Mouse (Mus musculus): ENCODE results near the gene Dclre1b.

The Dclre1b gene

DNA sequence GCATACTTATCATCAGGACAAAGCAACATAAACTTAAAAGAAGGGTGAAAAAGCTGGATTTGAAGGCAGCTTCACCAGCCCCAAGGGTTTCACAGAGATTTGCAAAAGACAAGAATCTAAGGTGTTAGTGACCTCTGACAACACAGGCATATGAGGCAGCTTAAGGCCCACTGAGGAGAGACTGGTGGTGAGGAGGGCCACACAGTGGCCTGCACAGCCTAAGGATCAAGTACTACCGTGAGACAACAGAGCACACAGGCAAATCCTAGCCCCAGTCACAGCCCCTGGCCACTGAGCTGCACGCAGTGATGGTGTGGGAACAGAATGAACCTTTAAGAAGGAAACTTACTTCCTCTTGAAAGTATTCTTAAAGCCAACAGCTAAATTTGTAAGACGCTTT lies 35.7 kb downstream of the Dclre1b start:
- DNase-seq (ENCODE audit: low read depth, low spot score), result no peak

DNA sequence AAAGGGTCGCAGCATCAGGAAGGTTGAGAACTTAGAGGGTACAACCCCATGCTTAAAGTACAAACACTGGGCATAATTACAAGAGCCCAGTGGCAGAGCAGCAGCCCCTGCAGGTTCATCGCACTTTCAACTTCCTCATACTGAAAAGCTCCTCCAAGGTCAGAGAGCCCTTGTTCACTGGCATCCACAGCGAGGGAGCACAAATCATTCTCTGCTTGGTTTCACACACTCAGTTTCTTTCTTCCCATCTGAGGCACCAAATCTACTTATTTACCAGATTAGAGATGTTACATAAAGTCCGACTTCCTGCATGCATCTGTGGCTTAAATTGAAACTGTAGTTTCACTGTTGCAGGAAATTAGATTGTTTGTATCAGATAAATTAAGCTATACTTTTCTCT lies 36.4 kb downstream of the Dclre1b start:
- DNase-seq (ENCODE audit: low read depth, low spot score), result peak; percentile 31

GRCm38 (mm10) chr3:103771531-103772130 lies 37.6 kb downstream of the Dclre1b start:
- peak; percentile 90 for DNase-seq (ENCODE audit: low read depth, low spot score)

DNA sequence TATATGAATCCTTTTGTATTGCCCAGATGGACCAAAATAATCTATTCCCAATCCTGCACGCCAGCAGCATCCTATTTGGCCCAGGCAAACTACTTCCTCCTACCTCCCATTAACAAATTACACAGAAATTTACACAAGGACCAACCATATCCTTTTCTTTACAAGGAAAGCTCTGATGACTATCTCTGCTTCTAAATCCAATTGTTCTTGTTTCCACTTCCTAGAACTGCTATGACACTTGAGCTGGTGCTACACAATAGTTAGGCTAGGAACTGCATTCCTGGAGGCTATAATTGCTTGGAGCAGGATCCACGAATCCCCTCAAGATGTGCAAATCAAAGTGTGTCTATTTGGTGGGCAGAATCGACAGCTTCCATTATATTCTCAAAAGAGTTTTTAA lies 42.5 kb downstream of the Dclre1b start:
- DNase-seq (ENCODE audit: low read depth, low spot score), result no peak

- no peak for DNase-seq (ENCODE audit: low read depth, low spot score)
Measured at GRCm38 (mm10) chr3:103759261-103759970, 49.8 kb downstream of the Dclre1b start.

DNA sequence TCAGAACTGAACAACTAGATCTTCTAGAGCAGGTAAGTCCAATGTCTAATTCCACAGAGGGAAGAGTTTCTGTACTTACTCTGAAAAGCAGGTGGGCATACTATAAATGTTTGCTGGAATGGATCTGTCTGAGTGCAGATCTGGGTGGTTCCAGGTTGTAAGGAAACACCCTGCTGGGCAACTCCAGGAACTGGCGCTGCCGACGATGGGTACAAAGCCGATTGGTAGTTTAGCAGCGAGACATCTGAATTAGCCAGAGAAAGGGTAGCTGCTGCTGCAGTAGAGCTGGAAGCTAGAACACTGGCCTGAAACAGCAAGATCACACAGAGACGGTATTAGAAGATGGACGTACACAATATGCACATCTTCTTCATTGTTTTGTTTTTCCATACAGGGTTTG lies 50.8 kb downstream of the Dclre1b start:
- DNase-seq (ENCODE audit: low read depth, low spot score), result no peak

- no peak for DNase-seq (ENCODE audit: low read depth, low spot score)
Measured at GRCm38 (mm10) chr3:103756920-103757319, 52.3 kb downstream of the Dclre1b start.

DNA sequence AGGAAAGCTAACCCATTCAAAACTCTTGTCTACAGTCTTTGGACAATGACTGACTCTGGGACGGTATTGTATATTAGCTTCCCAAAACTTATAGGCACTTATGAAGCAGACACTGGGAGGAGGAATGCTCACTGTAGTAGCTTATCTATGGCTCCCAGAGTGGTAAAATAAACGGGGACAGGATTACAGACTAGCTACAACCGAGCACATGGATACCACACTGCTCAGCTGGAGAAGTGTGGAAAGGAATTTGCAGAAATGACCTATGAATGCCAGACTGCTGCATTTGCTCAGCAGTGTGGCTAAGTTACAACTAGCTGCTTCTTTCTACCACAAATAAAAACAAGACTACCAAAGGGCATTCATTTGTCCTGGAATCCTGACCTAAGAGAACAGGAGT lies 53.9 kb downstream of the Dclre1b start:
- no peak for DNase-seq (ENCODE audit: low read depth, low spot score)

GRCm38 (mm10) chr3:103751558-103751957 lies 57.7 kb downstream of the Dclre1b start:
- DNase-seq (ENCODE audit: low read depth, low spot score), result peak; percentile 43
